Mouse (Mus musculus) heart, embryonic 16.5 days (tissue): ENCODE measurements around the gene Camta1. TPM values are rescaled to one million over a fixed set of nuclear protein-coding genes. Genes with fewer than 3 reads are reported as not detected.

Experiments
- ATAC-seq: fragments of 200-750 bp; cut with Nextera tagmentation; replicated peaks from 2 replicates; pipeline ENCODE4 v1.8.0; 2017; ENCODE audit warnings: moderate number of reproducible peaks; ENCODE audit not compliant: insufficient read depth, low FRiP score; ENCODE audit errors: extremely low read depth
- H3K27ac ChIP-seq: fragments of 300-500 bp; sonication (generic); 2 replicates; pipeline ENCODE4 v1.5.1; 2014; ENCODE audit warnings: mild to moderate bottlenecking, low read length, control low read depth, moderate library complexity
- H3K27me3 ChIP-seq: fragments of 300-500 bp; sonication (generic); 2 replicates; pipeline ENCODE4 v1.6.1; 2014; ENCODE audit warnings: low read length, mixed read lengths; ENCODE audit not compliant: control insufficient read depth, insufficient read depth
- H3K36me3 ChIP-seq: fragments of 300-500 bp; sonication (generic); 2 replicates; pipeline ENCODE4 v1.6.1; 2014; ENCODE audit not compliant: control insufficient read depth, insufficient read depth
- H3K4me1 ChIP-seq: fragments of 300-500 bp; sonication (generic); 2 replicates; pipeline ENCODE4 v1.6.1; 2014; ENCODE audit warnings: low read length, mixed read lengths; ENCODE audit not compliant: control insufficient read depth, insufficient read depth
- H3K4me2 ChIP-seq: fragments of 300-500 bp; sonication (generic); 2 replicates; pipeline ENCODE4 v1.6.1; 2014; ENCODE audit warnings: low read depth, mild to moderate bottlenecking, control low read depth, low read length
- H3K4me3 ChIP-seq: fragments of 300-500 bp; sonication (generic); 2 replicates; pipeline ENCODE4 v1.5.1; 2014; ENCODE audit warnings: mild to moderate bottlenecking, control low read depth, low read length
- H3K9ac ChIP-seq: fragments of 300-500 bp; sonication (generic); 2 replicates; pipeline ENCODE4 v1.6.1; 2014; ENCODE audit warnings: low read length, control low read depth
- H3K9me3 ChIP-seq: fragments of 300-500 bp; sonication (generic); replicated peaks from 2 replicates; pipeline ENCODE4 v1.6.1; 2016; ENCODE audit warnings: low read length; ENCODE audit not compliant: control insufficient read depth
- WGBS: fragments of 180-500 bp; shearing (Covaris S2); extraction: QIAGEN DNeasy Blood & Tissue Kit; methylation state at CpG from one replicate; pipeline ENCODE4 v1.1.7; 2014; 5-methylcytosine and 5-hydroxymethylcytosine counted together
- polyA plus RNA-seq: library from polyadenylated mRNA; unstranded; fragments of >200 nt; fragmentation: Nextera tagmentation; extraction: Ambion mirVana; gene quantifications from 2 replicates; pipeline ENCODE4 v1.2.1, GENCODE M21; 2015

Gene Camta1
- polyA plus RNA-seq, 1 experiment from 2014 or later = 141 TPM

GRCm38 (mm10) chr4:151224017-151224416 is 637.7 kb downstream of the Camta1 start:
- Histone ChIP-seq H3K27me3 (no peaks in the 10 kb centered on the region), H3K27ac (no peak overlapping the region), H3K9me3 (no peaks in the 10 kb centered on the region), H3K9ac (no peak overlapping the region), H3K4me2 (no peak overlapping the region), H3K36me3 (no peaks in the 10 kb centered on the region), H3K4me3 (no peak overlapping the region), H3K4me1 (no peaks in the 10 kb centered on the region)
- no peak for ATAC-seq
- WGBS = 62% methylated on average over 12 of the region's 12 CpGs

GRCm38 (mm10) chr4:151223263-151223996 is 638.2 kb downstream of the Camta1 start:
- no peak overlapping the region for H3K9ac ChIP-seq
- WGBS = 57% methylated on average over 13 of the region's 13 CpGs
- H3K27ac ChIP-seq = no peak overlapping the region
- no peaks in the 10 kb centered on the region for H3K4me1 ChIP-seq
- ATAC-seq = no peak
- H3K27me3 ChIP-seq = no peaks in the 10 kb centered on the region
- no peaks in the 10 kb centered on the region for H3K36me3 ChIP-seq
- no peak overlapping the region for H3K4me2 ChIP-seq
- H3K9me3 ChIP-seq = no peaks in the 10 kb centered on the region
- no peak overlapping the region for H3K4me3 ChIP-seq

- no peak for ATAC-seq
- WGBS = 43% methylated on average over 10 of the region's 10 CpGs
- no peak overlapping the region for H3K4me2 ChIP-seq
- no peaks in the 10 kb centered on the region for H3K36me3 ChIP-seq
- no peaks in the 10 kb centered on the region for H3K4me1 ChIP-seq
- H3K9ac ChIP-seq = no peak overlapping the region
- no peaks in the 10 kb centered on the region for H3K27me3 ChIP-seq
- no peak overlapping the region for H3K4me3 ChIP-seq
- H3K9me3 ChIP-seq = no peaks in the 10 kb centered on the region
- H3K27ac ChIP-seq = no peak overlapping the region
Measured at GRCm38 (mm10) chr4:151222635-151223034, 639.0 kb downstream of the Camta1 start.

- Histone ChIP-seq H3K4me2 (no peak overlapping the region), H3K27ac (no peak overlapping the region)
- ATAC-seq = no peak
Measured at GRCm38 (mm10) chr4:151216553-151217292, 645.0 kb downstream of the Camta1 start.

GRCm38 (mm10) chr4:151215866-151216265 is 645.8 kb downstream of the Camta1 start:
- no peaks in the 10 kb centered on the region for H3K27me3 ChIP-seq
- no peaks in the 10 kb centered on the region for H3K9me3 ChIP-seq
- no peak overlapping the region for H3K9ac ChIP-seq
- H3K27ac ChIP-seq = no peak overlapping the region
- no peak overlapping the region for H3K4me3 ChIP-seq
- H3K36me3 ChIP-seq = no peaks in the 10 kb centered on the region
- WGBS = 43% methylated on average over 4 of the region's 4 CpGs
- H3K4me2 ChIP-seq = no peak overlapping the region
- ATAC-seq = no peak
- H3K4me1 ChIP-seq = no peaks in the 10 kb centered on the region

More at GRCm38 (mm10) chr4:151216553-151217292, 645.0 kb downstream of the Camta1 start:
- Histone ChIP-seq H3K4me3 (no peak overlapping the region), H3K9me3 (no peaks in the 10 kb centered on the region), H3K27me3 (no peaks in the 10 kb centered on the region), H3K4me1 (no peaks in the 10 kb centered on the region), H3K9ac (no peak overlapping the region), H3K36me3 (no peaks in the 10 kb centered on the region)
- WGBS = 71% methylated on average over 15 of the region's 15 CpGs

- no peak for ATAC-seq
- WGBS = 67% methylated on average over 1 of the region's 1 CpGs
- no peak overlapping the region for H3K4me2 ChIP-seq
Measured at GRCm38 (mm10) chr4:151215179-151215578, 646.5 kb downstream of the Camta1 start.

GRCm38 (mm10) chr4:151213475-151213874 is 648.2 kb downstream of the Camta1 start:
- Histone ChIP-seq H3K27me3 (no peaks in the 10 kb centered on the region), H3K4me2 (no peak overlapping the region), H3K36me3 (no peaks in the 10 kb centered on the region), H3K27ac (no peak overlapping the region), H3K9me3 (no peaks in the 10 kb centered on the region), H3K4me3 (no peak overlapping the region), H3K9ac (no peak overlapping the region), H3K4me1 (no peaks in the 10 kb centered on the region)
- WGBS = 75% methylated on average over 11 of the region's 11 CpGs
- ATAC-seq = no peak

More at GRCm38 (mm10) chr4:151215179-151215578, 646.5 kb downstream of the Camta1 start:
- Histone ChIP-seq H3K9me3 (no peaks in the 10 kb centered on the region), H3K4me3 (no peak overlapping the region), H3K27ac (no peak overlapping the region), H3K27me3 (no peaks in the 10 kb centered on the region), H3K4me1 (no peaks in the 10 kb centered on the region), H3K36me3 (no peaks in the 10 kb centered on the region), H3K9ac (no peak overlapping the region)

GRCm38 (mm10) chr4:151211992-151212391 is 649.7 kb downstream of the Camta1 start:
- Histone ChIP-seq H3K4me3 (no peak overlapping the region), H3K4me2 (no peak overlapping the region), H3K4me1 (no peaks in the 10 kb centered on the region), H3K9me3 (no peaks in the 10 kb centered on the region), H3K27ac (no peak overlapping the region), H3K36me3 (no peaks in the 10 kb centered on the region), H3K9ac (no peak overlapping the region), H3K27me3 (no peaks in the 10 kb centered on the region)
- ATAC-seq = no peak
- WGBS = 79% methylated on average over 6 of the region's 6 CpGs

- Histone ChIP-seq H3K36me3 (no peaks in the 10 kb centered on the region), H3K9me3 (no peaks in the 10 kb centered on the region), H3K27me3 (no peaks in the 10 kb centered on the region), H3K9ac (no peak overlapping the region), H3K27ac (no peak overlapping the region), H3K4me2 (no peak overlapping the region), H3K4me1 (no peaks in the 10 kb centered on the region), H3K4me3 (no peak overlapping the region)
- ATAC-seq = no peak
- 83% methylated on average over 7 of the region's 7 CpGs for WGBS
Measured at GRCm38 (mm10) chr4:151207566-151207965, 654.1 kb downstream of the Camta1 start.
